Mouse (Mus musculus) midbrain, embryonic 12.5 days (tissue): ENCODE results near the gene Olfr181. TPM values are rescaled to one million over a fixed set of nuclear protein-coding genes. Genes with fewer than 3 reads are reported as not detected.

Source experiments
- ATAC-seq: fragments of 200-750 bp; cut with Nextera tagmentation; 2 replicates; pipeline ENCODE4 v1.8.0; 2017; ENCODE audit warnings: low read depth, moderate TSS enrichment, moderate library complexity; ENCODE audit not compliant: low FRiP score
- H3K27ac ChIP-seq: fragments of 300-500 bp; sonication (generic); replicated peaks from 2 replicates; pipeline ENCODE4 v1.5.1; 2016; ENCODE audit warnings: mild to moderate bottlenecking
- H3K27me3 ChIP-seq: fragments of 300-500 bp; sonication (generic); 2 replicates; pipeline ENCODE4 v1.6.1; 2016; ENCODE audit warnings: mild to moderate bottlenecking
- H3K36me3 ChIP-seq: fragments of 300-500 bp; sonication (generic); 2 replicates; pipeline ENCODE4 v1.6.1; 2016
- H3K4me1 ChIP-seq: fragments of 300-500 bp; sonication (generic); 2 replicates; pipeline ENCODE4 v1.6.1; 2016
- H3K4me2 ChIP-seq: fragments of 300-500 bp; sonication (generic); replicated peaks from 2 replicates; pipeline ENCODE4 v1.6.1; 2016; ENCODE audit warnings: mild to moderate bottlenecking, moderate library complexity
- H3K4me3 ChIP-seq: fragments of 300-500 bp; sonication (generic); 2 replicates; pipeline ENCODE4 v1.5.1; 2016; ENCODE audit warnings: mild to moderate bottlenecking
- H3K9ac ChIP-seq: fragments of 300-500 bp; sonication (generic); replicated peaks from 2 replicates; pipeline ENCODE4 v1.6.1; 2016; ENCODE audit warnings: mild to moderate bottlenecking, moderate library complexity
- H3K9me3 ChIP-seq: fragments of 300-500 bp; sonication (generic); 2 replicates; pipeline ENCODE4 v1.6.1; 2016; ENCODE audit warnings: mild to moderate bottlenecking
- WGBS: fragments of 180-500 bp; shearing (Covaris S2); methylation state at CpG from one replicate; pipeline ENCODE4 v1.1.7; 2016; 5-methylcytosine and 5-hydroxymethylcytosine counted together
- polyA plus RNA-seq: library from polyadenylated mRNA; unstranded; fragments of >200 nt; fragmentation: Nextera tagmentation; extraction: Ambion mirVana; gene quantifications from 2 replicates; pipeline ENCODE4 v1.2.1, GENCODE M21; 2016

The Olfr181 gene
- not detected in 2 replicates for polyA plus RNA-seq

DNA sequence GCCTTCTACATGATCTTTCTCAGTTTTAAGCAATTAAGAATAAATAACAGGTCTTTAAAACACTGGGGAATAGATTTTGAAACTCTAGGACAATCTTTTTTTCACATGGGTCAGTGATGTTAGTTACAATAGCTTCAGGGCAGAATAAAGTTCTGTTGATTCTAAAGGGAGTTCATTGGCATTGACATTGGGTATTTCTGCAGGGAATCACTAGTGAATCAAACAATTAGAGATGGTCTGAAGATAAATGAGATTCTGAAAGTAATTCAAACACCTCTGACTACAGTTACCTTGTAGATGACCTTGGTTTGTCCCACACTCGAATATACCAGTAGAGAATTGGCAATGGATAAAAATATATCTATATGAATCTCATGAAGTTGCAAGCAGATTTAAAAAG lies at the start of gene Olfr181:
Gene Olfr181 (minus strand): TSS at position 101 of the 400 bp plus-strand sequence.
- H3K4me2 ChIP-seq = no peak within 1 kb of the TSS
- no peaks in the 10 kb centered on the region for H3K9me3 ChIP-seq
- no peak for ATAC-seq

DNA sequence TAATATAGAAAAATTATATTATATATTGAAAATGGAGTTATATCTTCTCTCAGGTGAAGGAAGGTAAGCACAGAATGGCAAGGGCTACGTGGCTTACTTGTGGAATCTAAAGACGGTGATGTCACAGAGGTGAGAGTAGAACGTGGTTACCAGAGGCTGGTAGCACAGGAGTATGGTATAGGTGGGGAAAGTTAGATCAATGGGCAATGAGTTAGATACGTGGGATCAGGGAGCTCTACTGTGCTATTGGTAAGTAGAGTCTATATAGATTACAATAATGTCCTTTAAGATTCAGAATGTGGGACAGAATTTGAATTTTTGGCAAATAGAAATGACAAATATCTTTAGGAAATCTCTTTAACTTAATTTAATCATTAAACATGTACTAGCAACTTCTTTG lies 737 bp upstream of the Olfr181 start, which contains the start of gene Olfr180:
Gene Olfr180 (minus strand): TSS at position 101 of the 400 bp plus-strand sequence.
- Histone ChIP-seq H3K27me3 (no peaks in the 10 kb centered on the region), H3K9me3 (no peaks in the 10 kb centered on the region), H3K9ac (no peak within 1 kb of the TSS), H3K36me3 (no peaks in the 10 kb centered on the region), H3K27ac (no peak within 1 kb of the TSS), H3K4me1 (no peaks in the 10 kb centered on the region), H3K4me2 (no peak within 1 kb of the TSS), H3K4me3 (no peak within 1 kb of the TSS)
- ATAC-seq = no peak
- 86% methylated on average over 4 of the region's 4 CpGs for WGBS

More for the DNA sequence above, at the start of gene Olfr181:
- H3K9ac ChIP-seq = no peak within 1 kb of the TSS
- no peaks in the 10 kb centered on the region for H3K27me3 ChIP-seq
- WGBS = 74% methylated on average over 1 of the region's 1 CpGs
- no peak within 1 kb of the TSS for H3K4me3 ChIP-seq
- H3K27ac ChIP-seq = no peak within 1 kb of the TSS
- no peaks in the 10 kb centered on the region for H3K36me3 ChIP-seq
- H3K4me1 ChIP-seq = no peaks in the 10 kb centered on the region

DNA sequence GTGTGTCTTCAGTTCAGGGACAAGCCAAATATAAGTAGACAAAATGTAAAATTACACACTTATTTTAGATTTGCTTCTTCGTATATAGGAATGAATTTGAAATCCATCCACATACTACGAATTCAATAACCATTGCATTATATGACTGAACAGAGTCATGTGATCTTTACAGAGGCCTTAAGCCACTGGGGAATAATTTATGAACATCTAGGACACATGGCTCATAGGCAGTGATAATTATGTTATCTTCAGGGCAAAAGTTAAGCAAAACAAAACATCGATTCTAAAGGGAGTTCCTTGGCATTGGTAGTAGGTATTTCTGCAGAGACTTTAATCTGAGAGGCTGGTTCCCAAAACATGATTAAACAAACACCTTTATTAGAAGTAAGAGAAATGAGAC lies 36.6 kb downstream of the Olfr181 start, which contains the start of gene Olfr178:
Gene Olfr178 (minus strand): TSS at position 101 of the 400 bp plus-strand sequence.
- Histone ChIP-seq H3K9ac (no peak within 1 kb of the TSS), H3K27me3 (no peaks in the 10 kb centered on the region), H3K4me3 (no peak within 1 kb of the TSS), H3K9me3 (no peaks in the 10 kb centered on the region), H3K36me3 (no peaks in the 10 kb centered on the region), H3K4me2 (no peak within 1 kb of the TSS), H3K4me1 (no peaks in the 10 kb centered on the region), H3K27ac (no peak within 1 kb of the TSS)
- 94% methylated on average over 3 of the region's 3 CpGs for WGBS
- no peak for ATAC-seq

DNA sequence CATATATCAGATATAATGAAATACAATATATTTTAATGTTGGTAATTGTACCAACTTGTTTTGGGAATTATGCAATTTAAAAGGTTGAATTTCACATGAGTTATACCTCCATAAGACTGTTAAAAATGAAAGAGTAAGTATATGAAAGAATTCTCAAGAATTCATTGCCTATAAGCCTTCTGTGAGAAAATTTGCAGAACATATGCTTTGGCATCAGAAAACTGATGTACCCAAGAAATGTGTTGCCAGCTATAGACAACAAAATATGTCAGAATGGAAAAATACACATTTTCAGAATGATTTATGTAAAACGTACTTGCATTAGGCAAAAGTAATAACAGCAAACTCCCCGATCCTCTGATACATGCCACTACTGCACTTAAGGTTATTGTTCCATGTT lies 44.1 kb downstream of the Olfr181 start:
- H3K4me2 ChIP-seq = no peak overlapping the region
- H3K4me1 ChIP-seq = no peaks in the 10 kb centered on the region
- H3K36me3 ChIP-seq = no peaks in the 10 kb centered on the region
- ATAC-seq = no peak
- no peak overlapping the region for H3K4me3 ChIP-seq
- no peak overlapping the region for H3K27ac ChIP-seq
- WGBS = 94% methylated on average over 2 of the region's 2 CpGs
- no peaks in the 10 kb centered on the region for H3K27me3 ChIP-seq
- no peaks in the 10 kb centered on the region for H3K9me3 ChIP-seq
- H3K9ac ChIP-seq = no peak overlapping the region

Other genes with a start within 250 kb of the Olfr181 start
- gene Gpr15, start 209.7 kb downstream of the Olfr181 start, polyA plus RNA-seq = 0.18 TPM in 1 of 2 replicates, not detected in the other
- 105 and 106 TPM in 2 replicates for gene Cldnd1, start 200.8 kb downstream of the Olfr181 start, polyA plus RNA-seq
- not detected in 2 replicates for gene Olfr172, start 165.6 kb downstream of the Olfr181 start, polyA plus RNA-seq
- gene Olfr173, start 128.5 kb downstream of the Olfr181 start, polyA plus RNA-seq = not detected in 2 replicates
- not detected in 2 replicates for gene Olfr175-ps1, start 102.0 kb downstream of the Olfr181 start, polyA plus RNA-seq
- gene Olfr177, start 54.0 kb downstream of the Olfr181 start, polyA plus RNA-seq = not detected in 2 replicates
- not detected in 2 replicates for gene Olfr178, start 36.7 kb downstream of the Olfr181 start, polyA plus RNA-seq
- not detected in 2 replicates for gene Olfr180, start 637 bp upstream of the Olfr181 start, polyA plus RNA-seq
- not detected in 2 replicates for gene Olfr183, start 66.6 kb upstream of the Olfr181 start, polyA plus RNA-seq
- gene Olfr186, start 101.5 kb upstream of the Olfr181 start, polyA plus RNA-seq = not detected in 2 replicates
- not detected in 2 replicates for gene Olfr187, start 111.0 kb upstream of the Olfr181 start, polyA plus RNA-seq
- not detected in 2 replicates for gene Olfr190, start 149.2 kb upstream of the Olfr181 start, polyA plus RNA-seq
- gene Olfr191, start 161.1 kb upstream of the Olfr181 start, polyA plus RNA-seq = not detected in 2 replicates
- not detected in 2 replicates for gene Olfr193, start 183.1 kb upstream of the Olfr181 start, polyA plus RNA-seq
- not detected in 2 replicates for gene Olfr194, start 192.3 kb upstream of the Olfr181 start, polyA plus RNA-seq
- not detected in 2 replicates for gene Olfr195, start 218.3 kb upstream of the Olfr181 start, polyA plus RNA-seq
- gene Olfr196, start 241.7 kb upstream of the Olfr181 start, polyA plus RNA-seq = not detected in 2 replicates